Mouse (Mus musculus) adrenal gland (tissue): ENCODE measurements around the gene Slc26a8.

Source experiments
- intact Hi-C: fragments of 180-260 bp; cut with DNase I; formaldehyde crosslinking; loops from one replicate; pipeline ENCODE4 v1.15.1; 2025

Gene Slc26a8

DNA sequence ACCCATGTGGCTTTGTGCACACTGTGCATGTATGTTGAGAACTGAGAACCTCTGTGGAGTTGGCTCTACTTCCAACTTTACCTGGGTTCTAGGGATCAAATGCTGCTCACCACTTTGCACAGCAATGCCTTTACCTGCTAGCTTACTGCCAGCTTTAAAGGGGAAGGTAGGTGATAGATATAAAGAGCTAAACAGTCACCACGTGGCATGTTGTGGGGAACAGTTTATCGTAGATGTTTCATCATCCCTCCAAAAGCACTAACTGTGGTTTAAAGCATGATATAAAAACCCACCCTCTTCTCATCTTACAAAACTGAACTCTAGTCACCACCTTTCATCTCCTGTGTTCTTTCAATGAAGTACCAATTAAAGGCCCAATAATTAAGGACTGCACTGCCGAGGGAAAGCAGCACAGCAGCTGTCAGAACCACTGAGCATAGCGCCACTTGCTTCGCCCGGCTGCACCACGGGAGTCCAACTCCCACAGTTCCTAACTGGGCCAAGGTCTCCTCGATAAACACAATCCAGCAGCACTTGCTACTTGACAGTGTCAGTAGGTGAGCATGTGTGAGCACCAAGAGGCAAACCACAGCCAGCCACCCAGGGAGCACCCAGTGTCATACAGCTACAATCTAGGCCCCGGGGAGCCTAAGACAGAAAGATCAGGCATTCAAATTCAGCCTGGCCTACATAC, 88.3 kb downstream of the Slc26a8 start:
- intact Hi-C loops = no loop called here

DNA sequence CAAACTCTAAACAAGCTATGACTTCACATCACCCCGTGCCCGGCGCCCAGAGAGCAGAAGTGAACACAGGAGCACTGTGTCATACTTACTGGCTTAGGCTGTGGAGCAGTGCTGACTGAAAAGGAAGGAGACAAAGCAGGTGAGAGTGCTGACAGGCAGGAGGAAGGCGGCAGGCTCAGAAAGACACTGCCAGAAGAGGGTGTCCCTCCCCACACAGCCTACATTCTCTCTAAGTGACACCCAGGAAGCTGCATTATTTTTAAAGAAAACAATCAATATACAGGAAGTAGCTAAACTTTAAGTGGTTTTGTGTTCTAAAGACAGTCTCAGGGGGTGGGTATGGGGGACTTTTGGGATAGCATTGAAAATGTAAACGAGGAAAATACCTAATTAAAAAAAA, 89.3 kb downstream of the Slc26a8 start:
- intact Hi-C loops = no loop called here

DNA sequence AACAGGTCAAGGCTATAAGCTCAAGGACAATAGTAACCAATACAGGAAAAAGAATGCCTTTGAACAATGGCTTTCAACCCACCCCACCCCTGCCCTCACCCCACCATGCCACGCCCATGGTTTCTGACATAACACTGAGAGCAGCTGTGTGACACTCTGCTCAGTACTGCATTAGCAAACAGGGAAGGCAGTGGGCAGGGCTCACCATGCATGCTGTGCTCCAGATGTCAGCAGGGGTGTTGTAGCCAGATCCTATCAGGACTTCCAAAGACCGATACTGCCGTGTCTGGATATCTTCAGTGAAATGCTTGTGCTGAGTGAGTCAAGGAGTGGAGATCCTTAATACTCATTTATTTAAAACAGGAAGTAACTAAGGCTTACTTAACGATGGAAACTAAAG, 96.1 kb downstream of the Slc26a8 start:
- intact Hi-C loops = no loop called here

DNA sequence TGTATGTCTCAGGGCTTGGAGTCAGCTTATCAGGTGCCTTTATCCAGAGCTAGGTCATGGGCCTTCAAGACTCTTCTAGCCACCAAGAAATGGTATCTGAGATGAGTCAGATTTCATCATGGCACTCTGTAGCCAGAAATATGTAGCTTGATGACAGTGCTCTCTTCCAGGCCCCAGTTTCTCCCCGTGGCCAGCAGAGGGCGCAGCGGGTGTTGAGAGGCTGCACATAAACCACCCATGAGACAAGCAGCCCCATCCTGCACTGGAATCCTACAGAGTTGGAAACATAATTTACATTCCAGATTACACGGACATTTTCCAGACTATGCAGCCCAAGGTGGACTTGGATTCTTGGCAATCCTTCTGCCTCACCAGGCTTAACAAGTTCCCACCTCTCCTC, 97.0 kb downstream of the Slc26a8 start:
- intact Hi-C loops = no loop called here

DNA sequence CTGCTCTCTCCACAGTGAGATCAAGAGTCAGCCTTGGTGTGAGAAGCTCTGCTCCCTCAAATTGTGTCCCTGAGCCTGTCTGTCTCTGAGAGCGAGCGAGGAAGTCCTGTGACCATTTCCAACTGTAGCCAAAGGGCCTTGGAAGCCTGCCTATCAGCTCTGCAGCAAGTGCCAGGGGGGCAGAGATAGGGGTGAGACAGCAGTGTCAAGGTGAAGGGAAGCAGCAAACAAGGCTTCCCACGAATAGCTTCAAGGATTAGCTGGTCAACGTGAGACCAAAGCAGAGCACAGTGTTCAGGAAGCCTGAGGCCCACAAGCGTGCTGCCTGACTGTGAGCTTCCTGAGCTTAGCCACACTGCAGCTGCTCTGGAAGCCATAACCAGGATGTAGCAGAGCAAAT, 98.6 kb downstream of the Slc26a8 start:
- intact Hi-C loops = no loop called here

DNA sequence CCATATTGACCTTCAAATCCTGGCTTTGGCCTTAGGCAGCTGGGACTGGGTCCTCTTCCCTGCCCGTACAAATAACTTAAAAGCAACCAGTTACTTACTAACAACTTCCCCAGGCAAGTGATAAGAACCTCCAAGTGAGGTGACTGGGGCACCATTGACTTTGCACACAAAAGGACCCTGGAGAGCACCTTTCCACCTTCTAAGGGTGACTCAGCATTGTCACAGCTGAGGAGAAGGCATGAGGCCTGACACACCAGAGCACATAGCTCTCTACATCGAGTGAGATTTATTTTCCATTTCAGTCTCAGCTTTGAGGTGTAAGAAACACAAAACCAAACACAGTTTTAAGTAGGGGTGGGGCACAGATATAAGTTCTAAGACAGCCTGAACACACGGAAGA, 99.4 kb downstream of the Slc26a8 start:
- intact Hi-C loops = no loop called here

DNA sequence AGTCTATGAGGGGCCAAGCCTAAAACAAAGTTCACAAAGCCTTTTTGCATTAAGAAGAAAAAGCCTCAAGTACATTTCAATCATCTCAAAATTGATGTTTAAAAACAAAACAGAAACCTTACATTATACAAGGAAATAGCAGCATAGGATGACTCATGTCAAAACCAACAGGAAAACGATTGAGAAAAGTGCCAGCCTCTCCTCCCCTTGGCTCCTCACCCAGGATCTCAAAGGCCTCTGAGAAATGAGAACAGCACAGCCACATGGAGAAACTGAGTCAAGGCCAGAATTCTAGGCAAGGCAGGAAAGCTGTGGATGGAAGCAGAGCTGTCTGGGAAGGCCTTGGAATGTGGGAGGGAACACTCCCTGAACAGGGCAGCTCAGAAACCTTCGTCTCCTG, 101.4 kb downstream of the Slc26a8 start:
- intact Hi-C loops = no loop called here
